Mouse (Mus musculus) heart, postnatal 36 days (tissue): ENCODE data around the gene Stx1a. TPM values are rescaled to one million over a fixed set of nuclear protein-coding genes. Genes with fewer than 3 reads are reported as not detected.
"Not testable (repeated sequence)": the region's sequence is repeated elsewhere in the genome, so short reads cannot be mapped to it uniquely, and the experiment has no call there.

ENCODE experiments used
- DNase-seq, 2 experiments: peaks; one replicate each; pipeline ENCODE4 v3.0.0; 2021 to 2022
- intact Hi-C: fragments of 180-260 bp; cut with DNase I; formaldehyde crosslinking; loops from one replicate; pipeline ENCODE4 v1.15.1; 2025
- total RNA-seq, 2 experiments: library from RNA; stranded (reverse); gene quantifications; 2 replicates each; pipeline ENCODE4 v1.2.3; 2021

Stx1a gene
- total RNA-seq, 2 experiments from 2014 or later: 1.7 to 2.0 TPM

DNA sequence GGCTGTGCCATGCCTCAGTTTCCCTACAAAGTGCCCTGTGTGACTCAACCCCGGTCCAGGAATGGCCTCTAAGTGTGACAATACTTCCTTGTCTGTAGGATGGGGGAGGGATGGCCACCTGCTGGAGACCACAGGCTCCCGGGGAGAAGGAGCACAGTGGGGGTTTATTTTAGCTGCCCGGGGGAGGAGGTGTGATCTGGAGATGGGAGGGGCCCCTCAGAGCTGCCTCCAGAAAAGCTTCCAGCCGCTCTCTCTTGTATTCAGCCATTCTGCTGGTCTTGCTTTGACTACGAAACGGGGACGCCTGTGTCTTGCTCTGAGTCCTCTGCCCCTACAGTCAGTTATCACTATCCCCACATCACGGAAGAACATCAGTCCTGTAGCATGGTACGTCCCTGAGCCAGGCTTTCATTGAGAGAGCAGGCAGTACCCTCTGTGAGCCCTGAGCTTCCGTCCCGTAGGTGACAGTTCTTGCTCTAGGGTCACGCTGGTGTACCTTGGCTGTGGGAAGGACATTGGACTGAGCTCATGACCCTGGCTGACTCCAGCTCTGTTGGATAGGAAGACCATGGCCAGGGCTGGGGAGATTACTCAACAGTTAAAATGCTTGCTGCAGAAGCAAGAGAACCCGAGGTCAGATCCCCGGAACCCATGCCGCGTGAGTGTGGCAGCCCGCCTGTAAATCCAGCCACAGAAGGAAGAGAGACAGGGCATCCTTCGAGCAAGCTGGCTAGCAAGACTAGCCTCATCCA is 12.5 kb downstream of the Stx1a start:
- intact Hi-C loops: no loop called here
- no peak for DNase-seq

DNA sequence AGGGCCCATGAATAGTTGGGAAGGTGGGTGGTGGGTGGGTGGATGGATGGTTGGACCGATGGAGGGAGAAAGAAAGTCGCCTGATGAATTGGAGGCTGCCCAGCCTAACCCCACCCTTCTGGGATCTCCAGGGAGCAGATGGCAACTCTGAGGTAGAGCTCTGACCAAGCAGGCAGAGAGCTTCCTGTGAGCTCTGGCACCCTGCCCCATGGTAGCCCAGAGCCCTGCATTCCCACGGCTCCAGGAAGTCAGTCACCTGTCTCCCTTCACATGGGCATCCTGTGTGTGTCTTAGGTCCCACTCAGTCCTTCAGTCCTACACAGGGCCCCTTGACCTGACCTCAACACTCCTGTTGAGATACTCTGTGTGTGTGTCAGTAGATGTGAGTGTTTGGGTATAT is 14.7 kb downstream of the Stx1a start:
- DNase-seq: no peak
- intact Hi-C loops: no loop called here

- no peak for DNase-seq
- intact Hi-C loops: no loop called here
Observed at GRCm38 (mm10) chr5:135039541-135039940, 16.3 kb downstream of the Stx1a start.

GRCm38 (mm10) chr5:135040059-135040458 is 16.8 kb downstream of the Stx1a start:
- intact Hi-C loops: no loop called here
- DNase-seq: no peak

DNA sequence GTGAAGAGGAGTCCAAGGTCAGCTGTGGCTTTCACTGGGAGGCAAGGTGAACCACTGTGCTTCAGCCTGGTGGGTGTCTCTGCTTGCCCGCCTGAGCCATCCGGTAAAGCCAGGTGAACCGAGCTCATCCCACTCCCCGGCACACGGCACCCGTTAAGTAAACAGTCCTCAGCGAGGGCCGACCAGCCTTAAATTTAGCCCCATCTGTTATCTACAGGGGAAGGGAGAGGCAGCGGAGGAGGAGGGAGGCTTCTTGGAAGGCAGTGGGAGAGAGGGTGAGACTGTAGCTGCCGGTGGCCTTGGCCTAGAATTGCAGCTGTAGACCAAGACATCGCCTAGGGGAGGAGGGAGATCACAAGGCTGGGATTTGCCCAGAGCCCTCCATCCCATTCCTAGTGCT is 17.5 kb downstream of the Stx1a start:
- intact Hi-C loops: no loop called here
- DNase-seq: no peak

- DNase-seq: no peak
- intact Hi-C loops: no loop called here
Observed at GRCm38 (mm10) chr5:135042105-135042788, 19.0 kb downstream of the Stx1a start.

DNA sequence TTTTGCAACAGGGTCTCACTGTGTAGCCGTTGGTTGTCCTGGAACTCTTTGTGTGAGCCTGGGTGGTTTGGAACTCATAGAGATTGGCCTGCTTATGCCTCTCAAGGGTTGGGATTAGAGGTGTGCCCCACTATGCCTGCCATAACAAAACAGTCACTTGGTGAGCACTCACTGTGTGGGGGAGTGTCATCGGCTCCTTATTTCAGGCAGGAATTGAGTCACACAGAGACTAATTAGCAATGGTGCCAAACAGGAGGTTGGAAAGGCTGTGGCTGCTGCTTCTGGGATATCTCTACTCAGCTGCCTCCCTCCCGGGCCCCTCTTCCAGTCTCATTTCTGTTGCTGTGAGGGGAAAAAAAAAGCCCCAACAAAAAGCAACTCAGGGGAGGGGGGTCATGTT is 21.3 kb downstream of the Stx1a start:
- DNase-seq: no peak
- intact Hi-C loops: no loop called here

- intact Hi-C loops: no loop called here
- no peak for DNase-seq
Observed at GRCm38 (mm10) chr5:135048539-135048938, 25.3 kb downstream of the Stx1a start.

DNA sequence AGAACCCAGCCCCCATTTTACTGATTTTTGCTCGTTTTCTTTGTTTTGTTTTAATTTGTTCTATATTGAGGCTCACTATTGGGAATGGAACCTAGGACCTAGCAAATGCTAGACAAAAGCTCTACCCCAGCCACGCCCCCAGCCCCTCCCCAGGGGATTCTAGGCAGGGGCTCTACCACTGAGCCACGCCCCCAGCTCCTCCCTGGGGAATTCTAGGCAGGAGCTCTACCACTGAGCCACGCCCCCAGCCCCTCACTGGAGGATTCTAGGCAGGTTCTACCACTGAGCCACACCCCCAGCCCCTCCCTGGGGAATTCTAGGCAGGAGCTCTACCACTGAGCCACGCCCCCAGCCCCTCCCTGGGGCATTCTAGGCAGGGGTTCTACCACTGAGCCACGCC is 26.0 kb downstream of the Stx1a start:
- intact Hi-C loops, DNase-seq: not testable (repeated sequence)

DNA sequence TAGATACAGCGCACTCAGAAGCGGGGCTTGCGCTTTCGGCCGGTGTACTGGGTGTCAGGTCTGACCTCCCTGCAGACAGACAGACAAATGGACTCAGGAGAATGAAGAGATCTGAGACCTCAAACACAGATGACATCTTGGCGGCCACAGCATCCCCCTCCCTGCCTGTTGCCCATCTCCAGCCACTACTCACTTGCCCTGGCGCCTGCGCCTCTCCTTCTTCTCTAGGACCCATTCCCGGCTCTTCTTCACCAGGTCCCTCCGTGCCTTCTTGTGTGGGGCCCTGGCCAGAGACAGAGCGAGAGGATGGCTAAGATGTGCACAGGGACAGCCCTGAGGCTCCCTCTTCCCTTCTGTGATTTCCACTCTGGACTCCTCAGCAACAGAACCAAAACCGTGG is 30.1 kb downstream of the Stx1a start:
- DNase-seq: no peak
- intact Hi-C loops: no loop called here

- intact Hi-C loops: loop anchor here (2.0 to 5.0 kb wide), 2 partner anchors 49 to 123 kb away; partner anchors contain the start of gene Baz1b
- peak; percentile 95 to 97 for DNase-seq
Observed at GRCm38 (mm10) chr5:135063629-135064381, 40.5 kb downstream of the Stx1a start, which contains the start of gene Dnajc30. Dnajc30 (plus strand) TSS chr5:135064202.

DNA sequence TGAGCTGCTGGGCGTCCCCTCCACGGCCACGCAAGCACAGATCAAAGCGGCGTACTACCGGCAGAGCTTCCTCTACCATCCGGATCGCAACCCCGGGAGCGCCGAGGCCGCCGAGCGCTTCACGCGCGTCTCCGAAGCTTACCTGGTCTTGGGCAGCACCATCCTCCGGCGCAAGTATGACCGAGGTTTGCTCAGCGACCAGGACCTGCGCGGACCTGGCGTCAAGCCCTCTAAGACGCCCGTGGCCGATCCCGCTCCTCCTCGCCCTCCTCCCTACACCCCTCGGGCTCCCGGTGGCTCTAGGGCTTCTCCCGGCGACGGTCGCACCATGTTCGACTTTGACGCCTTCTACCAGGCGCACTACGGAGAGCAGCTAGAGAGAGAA is 41.1 kb downstream of the Stx1a start:
- intact Hi-C loops: loop anchor here (2.0 to 5.0 kb wide), 2 partner anchors 50 to 123 kb away; partner anchors contain the start of gene Baz1b
- no peak for DNase-seq

- not testable (repeated sequence) for DNase-seq
- intact Hi-C loops: loop anchor here (2.0 to 5.0 kb wide), 2 partner anchors 50 to 122 kb away; partner anchors contain the start of gene Baz1b
Observed at GRCm38 (mm10) chr5:135064909-135065446, 41.7 kb downstream of the Stx1a start, which contains the start of gene Bud23. Bud23 (minus strand) TSS chr5:135064959.

DNA sequence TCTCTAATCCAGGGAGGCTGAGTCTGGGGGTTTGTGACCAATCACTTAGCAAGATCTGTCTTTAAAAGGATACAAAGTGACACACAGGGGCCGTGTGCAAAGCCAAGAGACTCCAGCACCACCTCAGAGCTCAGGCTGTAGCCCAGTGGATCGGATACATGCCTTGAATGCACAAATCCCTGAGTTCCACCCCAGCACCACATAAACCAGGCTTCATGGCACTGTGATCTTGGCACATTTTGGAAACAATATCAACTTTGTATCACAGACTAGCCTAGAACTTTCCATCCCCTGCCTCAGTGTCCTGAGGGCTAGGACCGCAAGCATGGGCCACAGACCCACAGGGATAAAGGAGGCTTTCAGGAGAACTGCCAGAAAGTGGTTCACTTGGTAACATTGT is 42.7 kb downstream of the Stx1a start:
- DNase-seq: no peak
- intact Hi-C loops: no loop called here

- intact Hi-C loops: no loop called here
- no peak for DNase-seq
Observed at GRCm38 (mm10) chr5:135070448-135070847, 47.2 kb downstream of the Stx1a start.

DNA sequence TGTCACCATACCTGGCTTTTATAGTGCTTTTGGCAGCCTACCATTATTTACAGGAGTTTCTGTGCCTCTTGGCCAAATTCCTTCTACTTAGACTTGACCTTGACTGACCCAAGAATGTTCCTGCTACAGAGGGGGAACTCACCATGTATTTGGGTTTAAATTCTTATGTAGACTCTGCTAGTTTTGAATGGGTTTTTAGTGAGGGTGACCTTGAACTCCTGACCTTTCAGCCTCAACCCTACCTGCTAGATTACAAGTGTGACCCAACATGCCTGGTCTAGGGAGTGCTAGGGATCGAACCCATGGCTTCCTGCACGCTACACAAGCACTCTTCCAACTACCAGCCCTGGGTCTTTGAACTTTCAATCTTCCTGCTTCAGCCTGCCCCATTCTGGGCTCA is 48.8 kb downstream of the Stx1a start:
- intact Hi-C loops: no loop called here

GRCm38 (mm10) chr5:135072720-135073119 is 49.4 kb downstream of the Stx1a start:
- DNase-seq: no peak
- intact Hi-C loops: no loop called here

More for the DNA sequence above, 48.8 kb downstream of the Stx1a start:
- no peak for DNase-seq

DNA sequence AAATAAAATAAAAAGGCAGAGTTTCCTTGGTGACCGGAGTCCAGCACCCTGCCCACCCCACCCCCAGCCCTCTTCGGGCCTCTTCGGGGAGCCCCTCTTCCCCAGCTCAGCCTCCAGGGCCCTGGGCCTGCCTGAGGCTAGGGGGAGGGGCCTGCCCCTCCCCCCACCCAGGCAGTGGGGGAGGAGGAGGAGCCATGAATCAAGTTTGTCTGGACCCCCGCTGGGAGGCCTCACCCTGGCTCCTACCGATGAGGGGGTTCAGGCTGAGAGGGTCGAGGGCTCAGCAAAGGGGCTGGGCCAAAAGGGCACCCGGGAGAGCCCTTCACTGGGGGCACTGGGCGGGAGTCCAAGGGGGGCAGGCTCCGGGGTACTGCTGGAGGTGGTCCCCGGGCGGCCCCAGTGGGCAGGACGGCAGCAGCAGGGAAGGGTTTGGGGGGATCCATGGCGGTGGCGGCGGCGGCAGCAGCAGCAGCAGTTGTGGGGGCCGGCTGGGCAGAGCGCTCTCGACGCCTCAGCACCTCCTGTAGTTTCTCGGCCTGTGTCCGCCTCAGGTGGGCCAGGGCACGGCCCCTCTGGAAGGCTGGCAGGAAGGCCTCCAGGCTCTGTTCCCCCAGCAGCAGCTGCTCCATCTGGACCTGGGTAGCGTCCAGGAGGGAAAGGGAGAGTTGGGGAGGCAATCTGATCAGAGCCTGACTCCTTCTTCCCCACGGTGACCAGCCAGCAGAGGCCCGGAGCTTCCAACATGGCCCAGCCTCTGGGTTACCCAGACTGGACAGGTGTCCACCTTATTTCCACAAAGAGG is 50.3 kb downstream of the Stx1a start:
- no peak for DNase-seq
- intact Hi-C loops: no loop called here

DNA sequence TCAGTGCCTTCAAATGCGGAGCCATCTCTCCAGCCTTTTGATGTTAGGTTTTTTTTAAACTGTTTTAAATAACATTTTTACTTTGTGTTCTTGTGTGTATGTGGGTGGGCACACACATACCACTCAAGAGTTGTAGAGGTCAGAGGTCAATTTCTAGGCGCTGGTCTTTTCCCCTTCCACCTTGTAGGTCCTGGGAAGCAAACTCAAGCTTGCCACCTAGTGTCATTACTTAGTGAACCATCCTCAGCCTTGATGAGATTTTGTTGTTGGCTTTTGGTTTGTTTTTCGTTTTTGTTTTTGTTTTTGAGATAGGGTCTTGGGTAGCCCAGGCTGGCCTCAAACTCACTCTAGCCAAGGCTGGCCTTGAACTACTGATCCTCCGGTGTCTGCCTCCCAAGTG is 52.4 kb downstream of the Stx1a start:
- no peak for DNase-seq
- intact Hi-C loops: no loop called here

DNA sequence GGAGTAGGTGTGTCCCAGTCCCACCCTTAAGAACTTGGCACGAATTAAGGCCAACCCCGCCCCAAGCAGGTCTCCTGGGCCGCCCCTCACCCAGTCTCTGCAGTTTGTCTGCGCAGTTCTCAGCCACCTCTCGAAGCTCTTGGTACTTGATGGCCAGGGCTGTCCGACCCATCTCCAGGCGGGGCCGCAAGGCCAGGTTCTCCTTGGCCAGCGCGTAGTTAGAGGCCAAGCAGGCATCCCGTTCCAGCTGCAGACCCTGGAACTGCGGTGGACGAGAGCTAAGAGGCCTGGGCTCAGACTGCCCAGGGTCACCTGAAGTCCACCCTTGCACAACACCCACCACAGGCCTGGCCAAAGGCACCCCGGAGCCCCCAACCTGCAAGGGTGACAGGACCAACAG is 53.1 kb downstream of the Stx1a start:
- no peak for DNase-seq
- intact Hi-C loops: no loop called here
